Mouse (Mus musculus) liver, postnatal 0 days (tissue): ENCODE results near the gene Stk10. TPM values are rescaled to one million over a fixed set of nuclear protein-coding genes. Genes with fewer than 3 reads are reported as not detected.

Source experiments
- ATAC-seq: fragments of 200-750 bp; cut with Nextera tagmentation; 2 replicates; pipeline ENCODE4 v1.8.0; 2017; ENCODE audit warnings: mild to moderate bottlenecking, moderate library complexity
- DNase-seq: peaks from one replicate; pipeline ENCODE4 v3.0.0-alpha.2; 2016
- H3K27ac ChIP-seq: fragments of 300-500 bp; sonication (generic); 2 replicates; pipeline ENCODE4 v1.5.1; 2014; ENCODE audit warnings: antibody characterized with exemption, moderate library complexity, mild to moderate bottlenecking, low read depth
- H3K27me3 ChIP-seq: fragments of 300-500 bp; sonication (generic); 2 replicates; pipeline ENCODE4 v1.6.1; 2014; ENCODE audit warnings: low read length, control low read depth, mixed read lengths; ENCODE audit not compliant: insufficient read depth
- H3K36me3 ChIP-seq: fragments of 300-500 bp; sonication (generic); replicated peaks from 2 replicates; pipeline ENCODE4 v1.6.1; 2014; ENCODE audit warnings: mild to moderate bottlenecking, control low read depth, low read length, moderate library complexity, mixed read lengths; ENCODE audit not compliant: insufficient read depth
- H3K4me1 ChIP-seq: fragments of 300-500 bp; sonication (generic); 2 replicates; pipeline ENCODE4 v1.6.1; 2014; ENCODE audit warnings: antibody characterized with exemption, mild to moderate bottlenecking, control low read depth; ENCODE audit not compliant: insufficient read depth
- H3K4me2 ChIP-seq: fragments of 300-500 bp; sonication (generic); 2 replicates; pipeline ENCODE4 v1.6.1; 2014; ENCODE audit warnings: low read depth, mild to moderate bottlenecking, low read length, moderate library complexity, mixed read lengths
- H3K4me3 ChIP-seq: fragments of 300-500 bp; sonication (generic); 2 replicates; pipeline ENCODE4 v1.5.1; 2014; ENCODE audit warnings: low read depth, low read length
- H3K9ac ChIP-seq: fragments of 300-500 bp; sonication (generic); replicated peaks from 2 replicates; pipeline ENCODE4 v1.6.1; 2014; ENCODE audit warnings: mild to moderate bottlenecking, moderate library complexity
- H3K9me3 ChIP-seq: fragments of 300-500 bp; sonication (generic); 2 replicates; pipeline ENCODE4 v1.6.1; 2016; ENCODE audit warnings: mild to moderate bottlenecking, control low read depth, low read length, mixed read lengths
- CTCF ChIP-seq: sonication (generic); IDR thresholded peaks from 2 replicates; pipeline ENCODE4 v1.5.1; 2016; ENCODE audit warnings: antibody characterized with exemption, low read depth
- EP300 ChIP-seq: IDR thresholded peaks from 2 replicates; pipeline ENCODE4 v1.6.1; 2016; ENCODE audit warnings: antibody characterized with exemption, low read depth, mild to moderate bottlenecking
- WGBS: fragments of 180-500 bp; shearing (Covaris S2); extraction: QIAGEN DNeasy Blood & Tissue Kit; methylation state at CpG from one replicate; pipeline ENCODE4 v1.1.7; 2014; ENCODE audit not compliant: insufficient replicate concordance; 5-methylcytosine and 5-hydroxymethylcytosine counted together
- polyA plus RNA-seq: library from polyadenylated mRNA; unstranded; fragments of >200 nt; fragmentation: Nextera tagmentation; extraction: Ambion mirVana; gene quantifications from 2 replicates; pipeline ENCODE4 v1.2.1, GENCODE M21; 2015

The Stk10 gene
- polyA plus RNA-seq, 1 experiment from 2014 or later = 2.3 TPM

GRCm38 (mm10) chr11:32650893-32651590, 117.9 kb downstream of the Stk10 start:
- peaks cover 23% of the 10 kb centered on the region for H3K4me1 ChIP-seq

DNA sequence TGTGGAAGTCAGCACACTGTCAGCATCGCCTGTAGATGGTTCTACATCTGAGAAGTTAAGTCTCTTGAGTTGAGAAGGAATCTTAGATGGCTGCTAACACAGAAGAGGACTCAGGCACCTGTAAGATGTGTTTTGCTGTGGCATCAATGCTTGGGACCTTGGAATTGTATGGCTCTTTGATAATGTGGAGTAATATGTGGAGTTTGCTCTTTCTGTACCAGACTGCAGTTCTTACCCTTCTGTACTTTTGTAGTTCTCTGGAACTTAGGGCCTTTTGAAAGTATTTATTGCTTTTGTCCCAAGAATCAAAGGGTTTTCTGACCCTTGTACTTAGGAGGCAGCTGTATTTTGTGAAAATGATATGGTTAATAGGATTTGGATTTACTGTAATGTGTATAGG, 118.6 kb downstream of the Stk10 start:
- ATAC-seq = no peak
- no peaks in the 10 kb centered on the region for H3K27me3 ChIP-seq
- H3K4me1 ChIP-seq = peaks cover 23% of the 10 kb centered on the region
- H3K4me2 ChIP-seq = no peak overlapping the region
- TF ChIP-seq EP300 = no peak
- TF ChIP-seq CTCF = no peak
- no peak overlapping the region for H3K27ac ChIP-seq
- H3K9me3 ChIP-seq = no peaks in the 10 kb centered on the region
- H3K4me3 ChIP-seq = no peak overlapping the region
- no peak for DNase-seq
- H3K9ac ChIP-seq = no peak overlapping the region
- no peaks in the 10 kb centered on the region; the same call in 1 of the 2 replicates for H3K36me3 ChIP-seq
- WGBS = 72% methylated on average over 1 of the region's 1 CpGs

More at GRCm38 (mm10) chr11:32650893-32651590, 117.9 kb downstream of the Stk10 start:
- Histone ChIP-seq H3K9me3 (no peaks in the 10 kb centered on the region), H3K27me3 (no peaks in the 10 kb centered on the region), H3K4me3 (no peak overlapping the region), H3K36me3 (no peaks in the 10 kb centered on the region; the same call in 1 of the 2 replicates), H3K4me2 (no peak overlapping the region), H3K9ac (no peak overlapping the region), H3K27ac (0 out of 2 replicates have a peak overlapping the region, but pooled peaks have one; percentile 0)
- no peak for ATAC-seq
- 79% methylated on average over 7 of the region's 7 CpGs for WGBS
- DNase-seq = no peak
- TF ChIP-seq CTCF = no peak
- no peak for TF ChIP-seq EP300

- TF ChIP-seq CTCF = no peak
- TF ChIP-seq EP300 = no peak
- H3K9ac ChIP-seq = no peak overlapping the region
Observed at GRCm38 (mm10) chr11:32662082-32662656, 129.1 kb downstream of the Stk10 start.

DNA sequence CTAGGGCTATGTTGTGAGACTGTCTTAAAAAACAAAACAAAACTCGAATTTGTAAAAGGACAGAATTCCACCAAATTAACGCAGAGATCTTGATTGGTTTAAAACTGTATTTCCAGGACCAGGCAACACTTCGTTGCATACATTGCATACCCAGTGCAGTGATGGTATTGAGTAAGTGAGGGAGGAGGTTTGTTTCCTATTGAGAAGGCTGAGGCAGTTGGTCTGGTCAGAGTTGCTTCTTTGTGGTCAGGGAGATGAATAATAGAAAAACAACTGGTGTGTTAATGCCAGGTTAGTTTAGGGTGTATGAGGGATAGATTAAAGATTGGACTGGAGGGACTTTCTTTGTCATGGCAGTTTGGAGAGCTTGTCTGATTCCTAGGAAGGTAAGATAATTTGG, 132.5 kb downstream of the Stk10 start:
- DNase-seq (no peak), ATAC-seq (no peak)
- Histone ChIP-seq H3K4me3 (no peak overlapping the region), H3K36me3 (peaks cover 2% of the 10 kb centered on the region; the same call in 1 of the 2 replicates), H3K27me3 (no peaks in the 10 kb centered on the region), H3K9me3 (no peaks in the 10 kb centered on the region), H3K9ac (no peak overlapping the region), H3K4me2 (no peak overlapping the region), H3K4me1 (peaks cover 18% of the 10 kb centered on the region), H3K27ac (no peak overlapping the region)
- WGBS = 71% methylated on average over 3 of the region's 3 CpGs
- TF ChIP-seq CTCF = no peak

More at GRCm38 (mm10) chr11:32662082-32662656, 129.1 kb downstream of the Stk10 start:
- H3K27ac ChIP-seq = no peak overlapping the region
- H3K9me3 ChIP-seq = no peaks in the 10 kb centered on the region
- WGBS = 64% methylated on average over 1 of the region's 1 CpGs
- ATAC-seq = no peak
- H3K4me1 ChIP-seq = peaks cover 20% of the 10 kb centered on the region
- no peaks in the 10 kb centered on the region for H3K27me3 ChIP-seq
- peaks cover 2% of the 10 kb centered on the region; the same call in 1 of the 2 replicates for H3K36me3 ChIP-seq
- DNase-seq = no peak
- no peak overlapping the region for H3K4me2 ChIP-seq
- no peak overlapping the region for H3K4me3 ChIP-seq

DNA sequence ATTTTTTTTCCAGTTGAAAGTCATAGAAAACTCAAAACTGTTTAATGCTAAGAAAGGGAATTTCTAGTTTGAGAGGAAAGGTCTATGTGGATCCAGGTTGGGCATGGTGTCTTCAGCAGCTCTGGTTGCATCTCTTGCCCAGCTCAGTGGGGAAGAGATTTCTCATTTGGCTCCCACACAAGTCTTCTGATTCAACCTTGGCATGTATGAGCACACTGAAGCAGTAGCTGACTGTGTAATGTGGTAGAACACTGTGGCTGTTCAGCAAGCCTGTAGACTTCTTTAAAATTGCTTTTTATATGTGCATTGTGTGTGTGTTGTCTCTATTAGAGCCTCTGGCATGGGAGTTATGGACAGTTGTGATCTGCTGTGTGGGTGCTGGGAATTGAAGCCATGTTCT, 133.9 kb downstream of the Stk10 start:
- H3K4me1 ChIP-seq = peaks cover 20% of the 10 kb centered on the region
- H3K36me3 ChIP-seq = peaks cover 2% of the 10 kb centered on the region; the same call in 1 of the 2 replicates
- no peak for DNase-seq
- no peak overlapping the region for H3K27ac ChIP-seq
- ATAC-seq = no peak
- no peaks in the 10 kb centered on the region for H3K27me3 ChIP-seq
- TF ChIP-seq EP300 = no peak
- TF ChIP-seq CTCF = no peak
- no peak overlapping the region for H3K4me3 ChIP-seq
- H3K9me3 ChIP-seq = no peaks in the 10 kb centered on the region
- no peak overlapping the region for H3K4me2 ChIP-seq
- H3K9ac ChIP-seq = no peak overlapping the region

DNA sequence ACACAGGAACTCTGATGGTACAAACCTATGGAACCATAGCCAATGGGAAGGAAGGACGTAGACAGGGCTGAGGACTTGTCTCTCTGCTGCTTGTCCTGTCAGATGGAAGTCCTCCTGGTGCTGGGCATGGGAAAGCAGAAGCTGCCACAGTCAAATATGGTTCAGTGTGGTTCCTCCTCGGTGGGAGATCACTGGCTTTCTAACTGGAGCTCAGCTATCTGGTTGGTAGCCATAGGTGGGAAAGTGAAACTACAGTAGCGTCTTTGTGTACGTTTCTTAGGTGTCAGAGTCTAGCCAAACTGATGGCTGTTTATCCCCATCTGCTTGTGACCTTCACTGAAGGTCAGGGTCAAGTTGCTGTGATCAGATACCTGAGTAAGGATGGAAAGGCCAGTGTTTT, 138.4 kb downstream of the Stk10 start:
- Histone ChIP-seq H3K4me1 (peaks cover 17% of the 10 kb centered on the region), H3K36me3 (no peaks in the 10 kb centered on the region), H3K9ac (no peak overlapping the region), H3K4me2 (peak overlapping the region; percentile 28; the same call in 1 of the 2 replicates), H3K27ac (no peak overlapping the region), H3K27me3 (no peaks in the 10 kb centered on the region), H3K9me3 (no peaks in the 10 kb centered on the region), H3K4me3 (no peak overlapping the region)
- no peak for TF ChIP-seq EP300
- TF ChIP-seq CTCF = no peak
- WGBS = 46% methylated on average over 4 of the region's 4 CpGs
- ATAC-seq (no peak), DNase-seq (no peak)

Other genes with a start within 250 kb of the Stk10 start
- gene Hba-a1, start 249.8 kb upstream of the Stk10 start, polyA plus RNA-seq = 32,136 and 32,798 TPM in 2 replicates
- gene Hbq1b, start 246.3 kb upstream of the Stk10 start, polyA plus RNA-seq = 70.9 and 75.1 TPM in 2 replicates
- 64,656 and 66,091 TPM in 2 replicates for gene Hba-a2, start 236.8 kb upstream of the Stk10 start, polyA plus RNA-seq
- gene Hbq1a, start 233.2 kb upstream of the Stk10 start, polyA plus RNA-seq = 3.0 and 4.4 TPM in 2 replicates
- gene Sh3pxd2b, start 185.5 kb upstream of the Stk10 start, polyA plus RNA-seq = 0.49 and 0.79 TPM in 2 replicates
- 3.1 and 3.2 TPM in 2 replicates for gene Ubtd2, start 77.9 kb upstream of the Stk10 start, polyA plus RNA-seq
- gene Efcab9, start 1.2 kb upstream of the Stk10 start, polyA plus RNA-seq = 0.17 and 0.21 TPM in 2 replicates
- gene Fbxw11, start 109.4 kb downstream of the Stk10 start, polyA plus RNA-seq = 14.1 and 15.4 TPM in 2 replicates